Mouse (Mus musculus): ENCODE measurements around the gene Olfr843. TPM values are rescaled to one million over a fixed set of nuclear protein-coding genes. Genes with fewer than 3 reads are reported as not detected.

The Olfr843 gene
- total RNA-seq (2021) (not detected), polyA plus RNA-seq (2012; rRNA removed) (not detected in 2 replicates)
- long read RNA-seq, result 0 reads

- DNase-seq, result no peak
Measured at GRCm38 (mm10) chr9:19251887-19252286, at the start of gene Olfr843. TSS of gene Olfr843 (minus strand) at chr9:19251987.

Other genes with a start within 250 kb of the Olfr843 start
- gene Olfr835, start 219.3 kb downstream of the Olfr843 start, total RNA-seq (2021), result not detected
- gene Olfr835, start 219.3 kb downstream of the Olfr843 start, polyA plus RNA-seq (2012; rRNA removed), result not detected in 2 replicates
- not detected for gene Olfr836, start 131.6 kb downstream of the Olfr843 start, total RNA-seq (2021)
- gene Olfr836, start 131.6 kb downstream of the Olfr843 start, polyA plus RNA-seq (2012; rRNA removed), result not detected in 2 replicates
- not detected for gene Olfr837, start 115.7 kb downstream of the Olfr843 start, total RNA-seq (2021)
- gene Olfr837, start 115.7 kb downstream of the Olfr843 start, polyA plus RNA-seq (2012; rRNA removed), result not detected in 2 replicates
- gene Olfr839-ps1, start 74.7 kb downstream of the Olfr843 start, total RNA-seq (2021), result not detected
- not detected in 2 replicates for gene Olfr839-ps1, start 74.7 kb downstream of the Olfr843 start, polyA plus RNA-seq (2012; rRNA removed)
- gene Olfr844, start 64.4 kb upstream of the Olfr843 start, total RNA-seq (2021), result not detected
- gene Olfr844, start 64.4 kb upstream of the Olfr843 start, polyA plus RNA-seq (2012; rRNA removed), result not detected in 2 replicates
- not detected for gene Olfr845, start 84.5 kb upstream of the Olfr843 start, total RNA-seq (2021)
- not detected in 2 replicates for gene Olfr845, start 84.5 kb upstream of the Olfr843 start, polyA plus RNA-seq (2012; rRNA removed)
- gene Olfr846, start 112.0 kb upstream of the Olfr843 start, total RNA-seq (2021), result not detected
- not detected in 2 replicates for gene Olfr846, start 112.0 kb upstream of the Olfr843 start, polyA plus RNA-seq (2012; rRNA removed)
- gene Olfr847, start 126.7 kb upstream of the Olfr843 start, total RNA-seq (2021), result not detected
- gene Olfr847, start 126.7 kb upstream of the Olfr843 start, polyA plus RNA-seq (2012; rRNA removed), result not detected in 2 replicates
- not detected for gene Olfr849, start 188.3 kb upstream of the Olfr843 start, total RNA-seq (2021)
- gene Olfr849, start 188.3 kb upstream of the Olfr843 start, polyA plus RNA-seq (2012; rRNA removed), result not detected in 2 replicates
- gene Olfr850, start 226.3 kb upstream of the Olfr843 start, total RNA-seq (2021), result not detected
- not detected in 2 replicates for gene Olfr850, start 226.3 kb upstream of the Olfr843 start, polyA plus RNA-seq (2012; rRNA removed)
- gene Olfr851, start 241.3 kb upstream of the Olfr843 start, total RNA-seq (2021), result not detected
- not detected in 2 replicates for gene Olfr851, start 241.3 kb upstream of the Olfr843 start, polyA plus RNA-seq (2012; rRNA removed)

Data from adrenal gland, adult 2 months (tissue).